Mouse (Mus musculus) heart, embryonic 14.5 days (tissue): ENCODE data around the gene Supt20. TPM values are rescaled to one million over a fixed set of nuclear protein-coding genes. Genes with fewer than 3 reads are reported as not detected.
"Not testable (repeated sequence)": the region's sequence is repeated elsewhere in the genome, so short reads cannot be mapped to it uniquely, and the experiment has no call there.

ENCODE experiments used
- ATAC-seq: fragments of 200-750 bp; cut with Nextera tagmentation; 2 replicates; pipeline ENCODE4 v1.8.0; 2017; ENCODE audit warnings: low read depth, moderate TSS enrichment; ENCODE audit not compliant: insufficient number of reproducible peaks, insufficient read depth, low FRiP score
- H3K27ac ChIP-seq, 2 experiments: fragments of 200-500 bp in 1 of 2; fragments of 300-500 bp in 1 of 2; sonication (generic) in 1 of 2; replicated peaks in 1 of 2; 2 replicates each; pipeline ENCODE4 v1.5.1; 2012 to 2014; ENCODE audit warnings: low read depth in 2 of 2, low read length in 2 of 2, control low read depth in 1 of 2, mild to moderate bottlenecking in 1 of 2, mixed read lengths in 1 of 2; ENCODE audit not compliant: control insufficient read depth in 1 of 2, insufficient read depth in 1 of 2
- H3K27me3 ChIP-seq: fragments of 300-500 bp; sonication (generic); 2 replicates; pipeline ENCODE4 v1.6.1; 2014; ENCODE audit warnings: mild to moderate bottlenecking, low read length, control low read depth; ENCODE audit not compliant: control insufficient read depth, insufficient read depth
- H3K36me3 ChIP-seq: fragments of 300-500 bp; sonication (generic); 2 replicates; pipeline ENCODE4 v1.6.1; 2014; ENCODE audit warnings: mild to moderate bottlenecking, control low read depth, low read length, mixed read lengths; ENCODE audit not compliant: control insufficient read depth, insufficient read depth
- H3K4me1 ChIP-seq, 2 experiments: fragments of 200-500 bp in 1 of 2; fragments of 300-500 bp in 1 of 2; sonication (generic) in 1 of 2; 2 replicates each; pipeline ENCODE4 v1.6.1; 2012 to 2014; ENCODE audit warnings: low read length in 2 of 2, control low read depth in 1 of 2, mixed read lengths in 1 of 2; ENCODE audit not compliant: control insufficient read depth in 2 of 2, insufficient read depth in 2 of 2
- H3K4me2 ChIP-seq: fragments of 300-500 bp; sonication (generic); 2 replicates; pipeline ENCODE4 v1.6.1; 2014; ENCODE audit warnings: mild to moderate bottlenecking, low read length
- H3K4me3 ChIP-seq, 2 experiments: fragments of 200-500 bp in 1 of 2; fragments of 300-500 bp in 1 of 2; sonication (generic) in 1 of 2; 2 replicates each; pipeline ENCODE4 v1.5.1; 2012 to 2014; ENCODE audit warnings: low read length in 2 of 2, mild to moderate bottlenecking in 2 of 2, control low read depth in 1 of 2, low read depth in 1 of 2, moderate library complexity in 1 of 2; ENCODE audit not compliant: control insufficient read depth in 1 of 2, insufficient read depth in 1 of 2
- H3K9ac ChIP-seq: fragments of 300-500 bp; sonication (generic); 2 replicates; pipeline ENCODE4 v1.6.1; 2014; ENCODE audit warnings: mild to moderate bottlenecking, low read length
- H3K9me3 ChIP-seq: fragments of 300-500 bp; sonication (generic); 2 replicates; pipeline ENCODE4 v1.6.1; 2016; ENCODE audit warnings: low read length, control low read depth; ENCODE audit not compliant: control insufficient read depth
- WGBS: fragments of 180-500 bp; shearing (Covaris S2); extraction: QIAGEN DNeasy Blood & Tissue Kit; methylation state at CpG from one replicate; pipeline ENCODE4 v1.1.7; 2014; 5-methylcytosine and 5-hydroxymethylcytosine counted together
- polyA plus RNA-seq: library from polyadenylated mRNA; unstranded; fragments of >200 nt; fragmentation: Nextera tagmentation; extraction: Ambion mirVana; gene quantifications from 2 replicates; pipeline ENCODE4 v1.2.1, GENCODE M21; 2014

The Supt20 gene
- polyA plus RNA-seq, 1 experiment from 2014 or later, result 67.6 TPM

DNA sequence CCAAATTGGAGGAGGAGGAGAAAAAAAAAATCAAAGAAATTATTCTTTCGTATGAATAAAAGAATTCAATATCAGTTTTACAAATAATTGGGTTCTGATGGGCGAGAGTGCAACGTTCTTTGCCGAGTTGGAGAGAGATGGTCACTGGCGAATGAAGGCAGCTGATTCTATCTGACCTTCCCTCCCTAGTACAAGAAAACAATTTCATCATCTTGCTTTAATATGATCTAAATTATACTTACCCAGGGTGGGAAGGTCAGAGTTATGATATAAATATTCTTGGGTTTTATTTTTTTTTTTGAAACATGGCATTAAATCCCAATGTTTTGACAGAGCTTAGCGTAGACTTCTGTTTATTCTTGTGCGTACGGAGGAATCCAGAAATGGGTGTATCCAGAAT lies 64.8 kb downstream of the Supt20 start:
- H3K9me3 ChIP-seq, result no peaks in the 10 kb centered on the region
- ATAC-seq, result no peak
- H3K4me3 ChIP-seq, result no peak overlapping the region
- WGBS, result 87% methylated on average over 8 of the region's 8 CpGs
- H3K9ac ChIP-seq, result no peak overlapping the region
- no peaks in the 10 kb centered on the region for H3K27me3 ChIP-seq
- H3K27ac ChIP-seq, result no peak overlapping the region
- no peaks in the 10 kb centered on the region for H3K36me3 ChIP-seq
- peaks cover 2 to 11% of the 10 kb centered on the region in 2 experiments; a peak in 2 of 4 replicates for H3K4me1 ChIP-seq
- H3K4me2 ChIP-seq, result peak overlapping the region; percentile 99; the same call in 1 of the 2 replicates

DNA sequence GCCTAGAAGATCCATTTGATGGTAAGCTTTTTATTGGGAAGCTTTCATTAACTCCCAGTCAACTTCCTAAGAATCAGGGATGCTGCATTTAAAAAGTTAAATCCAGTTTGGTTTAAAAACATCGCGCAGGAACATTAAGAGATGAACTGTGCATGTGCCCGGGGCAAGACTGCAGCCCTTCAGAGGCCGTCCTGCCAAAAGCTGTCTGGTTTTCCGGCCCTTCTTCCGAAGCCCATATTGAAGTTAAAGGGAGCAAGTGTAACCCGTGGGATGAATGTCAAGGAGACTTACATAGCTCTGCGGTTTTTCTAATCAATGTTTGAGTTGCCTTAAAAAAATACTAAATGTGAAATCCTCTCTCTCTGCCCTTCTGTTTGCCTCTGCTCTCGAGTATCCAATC lies 66.6 kb downstream of the Supt20 start:
- 86% methylated on average over 9 of the region's 9 CpGs for WGBS
- no peak overlapping the region for H3K9ac ChIP-seq
- H3K9me3 ChIP-seq, result no peaks in the 10 kb centered on the region
- H3K27ac ChIP-seq, result no peak overlapping the region
- no peaks in the 10 kb centered on the region for H3K27me3 ChIP-seq
- H3K4me2 ChIP-seq, result no peak overlapping the region
- H3K4me1 ChIP-seq, result peaks cover 5 to 15% of the 10 kb centered on the region in 2 experiments; a peak in 3 of 4 replicates
- H3K4me3 ChIP-seq, result no peak overlapping the region
- H3K36me3 ChIP-seq, result no peaks in the 10 kb centered on the region
- ATAC-seq, result no peak

DNA sequence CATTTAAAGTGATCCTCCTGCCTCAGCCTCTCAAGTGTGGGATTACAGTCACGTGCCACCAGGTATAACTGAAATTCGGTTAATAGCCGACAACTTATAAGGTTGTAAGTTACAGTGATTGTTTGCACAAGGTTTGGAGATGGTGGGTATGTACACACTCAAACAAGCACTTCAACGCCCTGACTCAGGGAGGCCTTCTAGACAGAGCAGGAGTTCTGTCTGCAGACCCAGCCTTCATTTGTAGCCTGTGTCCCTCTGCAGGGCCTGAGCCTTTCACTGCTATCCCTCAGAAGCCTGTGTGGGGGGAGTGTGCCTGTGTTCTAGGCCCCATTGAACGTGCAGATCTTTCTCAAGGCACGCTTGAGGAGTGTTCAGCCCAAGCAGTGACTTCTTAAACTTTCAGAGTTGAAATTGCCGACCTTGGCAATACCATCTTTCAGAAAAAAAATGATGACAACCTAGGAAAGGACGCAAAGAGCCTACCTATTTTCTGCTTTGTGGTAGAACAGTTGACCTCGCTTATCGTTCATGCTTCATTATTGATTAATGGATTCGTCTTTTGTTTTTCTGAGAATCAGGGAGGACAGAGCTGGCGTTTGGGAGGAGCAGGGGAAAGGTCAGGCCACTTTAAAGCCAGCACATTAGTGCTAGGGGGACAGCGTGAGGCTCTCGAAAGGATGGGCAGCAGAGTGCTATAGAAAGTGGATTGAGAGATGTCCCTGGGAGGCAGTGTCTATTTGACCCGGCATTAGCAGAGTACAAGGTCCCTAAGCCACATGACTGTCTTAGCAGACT lies 67.9 kb downstream of the Supt20 start:
- Histone ChIP-seq H3K4me2 (no peak overlapping the region), H3K27ac (no peak overlapping the region), H3K9me3 (no peaks in the 10 kb centered on the region), H3K4me1 (peaks cover 3 to 14% of the 10 kb centered on the region in 2 experiments; a peak in 2 of 4 replicates), H3K4me3 (no peak overlapping the region), H3K9ac (no peak overlapping the region), H3K36me3 (no peaks in the 10 kb centered on the region), H3K27me3 (no peaks in the 10 kb centered on the region)
- no peak for ATAC-seq
- 73% methylated on average over 15 of the region's 15 CpGs for WGBS

DNA sequence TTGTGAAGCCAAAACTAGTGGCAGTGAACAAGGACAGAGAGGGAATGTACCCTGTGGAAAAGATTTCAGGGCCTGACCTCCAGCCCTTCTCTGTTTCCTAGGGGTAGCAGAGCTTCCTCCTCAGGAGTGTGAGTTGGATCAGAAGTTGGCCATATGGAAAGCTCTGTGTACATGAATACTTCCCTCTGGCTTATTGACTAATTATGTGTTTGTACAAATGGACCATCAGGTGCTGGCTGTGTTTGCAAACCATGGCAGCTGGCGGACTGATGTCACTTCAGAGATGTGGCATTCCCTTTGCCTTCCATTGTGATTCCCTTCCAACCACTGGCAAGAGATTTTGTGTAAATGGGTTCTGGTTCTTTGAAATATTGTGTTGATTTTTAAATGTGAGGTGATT lies 68.7 kb downstream of the Supt20 start:
- no peak for ATAC-seq

DNA sequence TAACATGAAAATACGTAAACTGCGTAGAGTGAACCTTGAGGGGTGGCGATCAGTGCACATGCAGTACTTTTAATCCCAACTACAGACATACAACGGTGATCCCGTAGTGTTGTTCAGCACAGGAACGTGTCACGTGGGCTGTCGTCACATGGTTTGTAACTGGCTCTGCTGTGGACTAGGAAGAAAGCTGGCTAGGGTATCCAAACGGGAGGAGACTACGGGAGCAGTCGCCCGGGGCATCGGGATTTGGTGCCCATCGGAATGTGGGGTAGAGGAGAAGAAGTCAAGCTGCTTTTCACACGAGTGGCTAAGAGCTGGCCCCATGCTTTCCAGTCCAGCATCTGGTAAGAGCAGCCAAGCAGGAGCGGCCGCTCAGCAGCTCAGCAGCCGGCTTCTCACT lies 71.8 kb downstream of the Supt20 start:
- Histone ChIP-seq H3K9ac (peak overlapping the region; percentile 34), H3K4me3 (peak overlapping the region; percentile 29), H3K27me3 (no peaks in the 10 kb centered on the region), H3K4me1 (peaks cover 3 to 7% of the 10 kb centered on the region in 2 experiments; a peak in 2 of 4 replicates), H3K4me2 (peak overlapping the region; percentile 50), H3K9me3 (no peaks in the 10 kb centered on the region), H3K27ac (0 out of 4 replicates have a peak overlapping the region, but pooled peaks of 1 of the 2 experiments have one; percentile 4), H3K36me3 (no peaks in the 10 kb centered on the region)
- ATAC-seq, result no peak
- WGBS, result 41% methylated on average over 18 of the region's 18 CpGs

More for the DNA sequence above, 68.7 kb downstream of the Supt20 start:
- no peak overlapping the region for H3K4me2 ChIP-seq
- H3K4me3 ChIP-seq, result no peak overlapping the region
- no peaks in the 10 kb centered on the region for H3K9me3 ChIP-seq
- 92% methylated on average over 1 of the region's 1 CpGs for WGBS
- H3K9ac ChIP-seq, result no peak overlapping the region
- peaks cover 3 to 12% of the 10 kb centered on the region in 2 experiments; a peak in 2 of 4 replicates for H3K4me1 ChIP-seq
- no peaks in the 10 kb centered on the region for H3K27me3 ChIP-seq
- H3K27ac ChIP-seq, result no peak overlapping the region
- no peaks in the 10 kb centered on the region for H3K36me3 ChIP-seq

DNA sequence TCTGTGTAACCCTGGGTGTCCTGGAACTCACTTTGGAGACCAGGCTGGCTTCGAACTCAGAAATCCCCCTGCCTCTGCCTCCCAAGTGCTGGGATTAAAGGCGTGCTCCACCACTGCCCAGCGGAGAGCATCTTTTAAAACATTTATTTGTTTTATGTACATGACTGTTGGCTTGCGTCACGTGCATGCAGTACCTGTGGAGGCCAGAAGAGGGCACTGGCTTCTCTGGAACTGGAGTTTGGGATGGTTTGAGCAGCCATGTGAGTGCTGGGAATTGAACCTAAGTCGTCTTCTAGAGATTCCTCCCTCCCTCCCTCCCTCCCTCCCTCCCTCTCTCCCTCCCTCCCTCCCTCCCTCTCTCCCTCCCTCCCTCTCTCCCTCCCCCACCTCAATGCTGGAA lies 72.9 kb downstream of the Supt20 start:
- H3K9me3 ChIP-seq, H3K36me3 ChIP-seq, H3K4me1 ChIP-seq, H3K4me3 ChIP-seq, H3K4me2 ChIP-seq, H3K9ac ChIP-seq, H3K27ac ChIP-seq, H3K27me3 ChIP-seq, ATAC-seq: not testable (repeated sequence)
- WGBS, result 88% methylated on average over 6 of the region's 6 CpGs

DNA sequence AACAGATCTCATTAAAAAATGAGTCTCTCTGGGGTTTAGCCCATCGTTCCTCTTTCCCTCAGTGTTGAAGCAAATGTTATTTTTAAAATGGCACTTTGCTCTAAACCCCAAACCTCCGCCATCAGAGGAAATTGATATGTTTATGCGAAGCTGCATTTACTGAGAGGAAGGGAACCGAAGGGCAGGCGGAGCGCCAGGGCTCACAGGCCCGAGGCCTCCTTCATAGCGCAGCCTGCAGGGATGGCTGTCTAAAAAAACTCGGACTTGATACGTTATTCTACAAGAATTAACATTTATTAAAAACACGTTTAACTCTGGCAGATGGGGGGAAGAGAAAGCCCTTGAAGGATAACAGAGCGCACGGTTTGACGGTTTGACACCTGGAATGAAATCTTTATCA lies 73.4 kb downstream of the Supt20 start:
- Histone ChIP-seq H3K4me1 (peaks cover 3 to 7% of the 10 kb centered on the region in 2 experiments; a peak in 2 of 4 replicates), H3K36me3 (no peaks in the 10 kb centered on the region), H3K9ac (no peak overlapping the region), H3K4me2 (no peak overlapping the region), H3K9me3 (no peaks in the 10 kb centered on the region), H3K27ac (no peak overlapping the region), H3K4me3 (no peak overlapping the region), H3K27me3 (no peaks in the 10 kb centered on the region)
- no peak for ATAC-seq
- 75% methylated on average over 14 of the region's 14 CpGs for WGBS
